7 mouse cellular contexts compared by ENCODE assay signal in the genomic region with DNA sequence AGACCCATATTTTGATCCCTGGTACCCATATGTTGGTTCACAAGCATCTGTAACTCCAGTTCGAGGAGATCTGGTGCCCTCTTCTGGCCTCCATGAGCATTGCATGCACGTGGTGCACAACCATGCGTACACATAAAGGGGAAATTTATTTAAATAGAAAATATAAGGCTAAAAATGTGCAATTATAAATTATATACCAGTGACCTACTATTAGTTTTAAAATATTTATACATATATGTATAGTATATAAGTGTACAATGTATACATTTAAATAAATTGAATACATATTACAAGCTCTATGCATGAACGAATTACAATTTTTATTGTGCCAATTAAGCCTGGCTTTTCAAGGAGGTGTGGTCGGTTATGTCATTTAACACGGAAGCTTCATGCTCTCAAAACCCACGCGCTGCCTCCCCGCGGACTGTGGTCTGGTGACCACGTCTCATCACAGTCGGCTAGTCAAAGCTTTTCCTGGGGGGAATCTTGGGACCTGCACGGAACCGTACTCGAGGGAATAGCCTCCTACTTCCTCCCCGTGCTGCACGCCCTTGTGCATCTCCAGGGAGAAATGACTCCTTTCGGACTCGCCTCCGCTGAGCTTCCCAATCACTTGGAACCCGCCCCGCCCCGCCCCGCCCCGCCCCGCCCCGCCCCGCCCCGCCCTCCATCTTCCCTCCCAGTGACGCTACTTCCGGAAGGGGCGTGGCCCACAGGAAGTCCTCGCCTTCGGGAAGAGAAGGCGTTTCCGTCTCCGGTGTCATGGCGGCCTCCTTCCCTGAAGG. TPM values are rescaled to one million over a fixed set of nuclear protein-coding genes. Genes with fewer than 3 reads are reported as not detected.
DNase-seq lines count a peak whose midpoint lies in the region; ATAC-seq lines count a peak whose summit lies in the region.

A gene (plus strand): TSS at position 691 of the 785 bp plus-strand sequence.

- WGBS in embryonic facial prominence, embryonic 12.5 days: 1% methylated on average over 38 of the region's 38 CpGs
- 2% methylated on average over 23 of the region's 38 CpGs for WGBS in limb, embryonic 11.5 days
- WGBS in midbrain, embryonic 14.5 days: 2% methylated on average over 38 of the region's 38 CpGs

- DNase-seq in adrenal gland, postnatal 25 days: peak; percentile 84
- DNase-seq in heart, adult 11 months: peak; percentile 98
- DNase-seq in kidney, adult 18-20 months: peak; percentile 83
- DNase-seq in limb, embryonic 11.5 days (ENCODE audit: low spot score): peak; percentile 86
- DNase-seq in midbrain, embryonic 14.5 days: peak; percentile 96
- DNase-seq in spleen, adult 18-20 months: peak; percentile 68 to 69

- peak within 1 kb of the TSS; percentile 76 for H3K4me2 ChIP-seq in embryonic facial prominence, embryonic 12.5 days (replicated peaks)
- peak within 1 kb of the TSS; percentile 70 for H3K4me2 ChIP-seq in limb, embryonic 11.5 days (ENCODE audit: low read depth, severe bottlenecking)
- H3K4me2 ChIP-seq in midbrain, embryonic 14.5 days (ENCODE audit: low read length): peak within 1 kb of the TSS; percentile 86

- H3K4me1 ChIP-seq in embryonic facial prominence, embryonic 12.5 days: peaks cover 9% of the 10 kb centered on the region
- H3K4me1 ChIP-seq in limb, embryonic 11.5 days (ENCODE audit: control insufficient read depth, insufficient read depth, low read length): peaks cover 9% of the 10 kb centered on the region
- H3K4me1 ChIP-seq in midbrain, embryonic 14.5 days (ENCODE audit: control insufficient read depth, insufficient read depth, low read length): peaks cover 9% of the 10 kb centered on the region

- peak within 1 kb of the TSS; percentile 72 for H3K4me3 ChIP-seq in embryonic facial prominence, embryonic 12.5 days
- H3K4me3 ChIP-seq in limb, embryonic 11.5 days (ENCODE audit: low read depth, low read length): peak within 1 kb of the TSS; percentile 99
- H3K4me3 ChIP-seq in midbrain, embryonic 14.5 days (replicated peaks; ENCODE audit: low read depth, low read length): peak within 1 kb of the TSS; percentile 96

- H3K27me3 ChIP-seq in embryonic facial prominence, embryonic 12.5 days: no peaks in the 10 kb centered on the region
- H3K27me3 ChIP-seq in limb, embryonic 11.5 days (ENCODE audit: control insufficient read depth, insufficient read depth, low read length): no peaks in the 10 kb centered on the region
- no peaks in the 10 kb centered on the region for H3K27me3 ChIP-seq in midbrain, embryonic 14.5 days (ENCODE audit: control insufficient read depth, insufficient read depth, low read length)

- peak; percentile 82 for ATAC-seq in embryonic facial prominence, embryonic 12.5 days (ENCODE audit: insufficient number of reproducible peaks, insufficient read depth, low FRiP score, low TSS enrichment)
- ATAC-seq in limb, embryonic 11.5 days (ENCODE audit: insufficient number of reproducible peaks, low FRiP score, low TSS enrichment, low read depth): peak; percentile 84
- ATAC-seq in midbrain, embryonic 14.5 days (ENCODE audit: low FRiP score, low TSS enrichment): peak; percentile 91

- peaks cover 16% of the 10 kb centered on the region for H3K36me3 ChIP-seq in embryonic facial prominence, embryonic 12.5 days
- H3K36me3 ChIP-seq in limb, embryonic 11.5 days (ENCODE audit: control insufficient read depth, insufficient read depth, low read length): peaks cover 3% of the 10 kb centered on the region; the same call in 1 of the 2 replicates
- peaks cover 5% of the 10 kb centered on the region; the same call in 1 of the 2 replicates for H3K36me3 ChIP-seq in midbrain, embryonic 14.5 days (ENCODE audit: control insufficient read depth, insufficient read depth, low read length)

- H3K9ac ChIP-seq in embryonic facial prominence, embryonic 12.5 days: peak within 1 kb of the TSS; percentile 56
- peak within 1 kb of the TSS; percentile 72 for H3K9ac ChIP-seq in limb, embryonic 11.5 days (ENCODE audit: low read length)
- peak within 1 kb of the TSS; percentile 65 for H3K9ac ChIP-seq in midbrain, embryonic 14.5 days (replicated peaks; ENCODE audit: low read length)

- H3K9me3 ChIP-seq in embryonic facial prominence, embryonic 12.5 days: no peaks in the 10 kb centered on the region
- H3K9me3 ChIP-seq in limb, embryonic 11.5 days (ENCODE audit: control insufficient read depth, low read length): no peaks in the 10 kb centered on the region
- H3K9me3 ChIP-seq in midbrain, embryonic 14.5 days (ENCODE audit: control insufficient read depth, low read length): no peaks in the 10 kb centered on the region

- no peak within 1 kb of the TSS for H3K27ac ChIP-seq in embryonic facial prominence, embryonic 12.5 days
- H3K27ac ChIP-seq in limb, embryonic 11.5 days (replicated peaks; ENCODE audit: low read depth, low read length): no peak within 1 kb of the TSS
- H3K27ac ChIP-seq in midbrain, embryonic 14.5 days (replicated peaks; ENCODE audit: low read depth, low read length): peak within 1 kb of the TSS; percentile 79

RNA-seq across cellular contexts. Expression of the gene that starts here (rescaled TPM):
- total RNA-seq in adrenal gland, postnatal 25 days (2021): 22.6 and 23.8 TPM in 2 replicates
- 51.2 and 53.3 TPM in 2 replicates for polyA plus RNA-seq in embryonic facial prominence, embryonic 12.5 days (2016; fragmentation: Nextera tagmentation; extraction: Ambion mirVana)
- polyA plus RNA-seq in limb, embryonic 11.5 days (2014; fragmentation: Nextera tagmentation; extraction: Ambion mirVana): 49.8 and 58.5 TPM in 2 replicates
- polyA plus RNA-seq in midbrain, embryonic 14.5 days (2014; fragmentation: Nextera tagmentation; extraction: Ambion mirVana): 29.2 and 30.9 TPM in 2 replicates
